Mouse (Mus musculus): ENCODE results near the gene Tsc22d2. TPM values are rescaled to one million over a fixed set of nuclear protein-coding genes. Genes with fewer than 3 reads are reported as not detected.

Gene Tsc22d2
- polyA plus RNA-seq (2015; fragmentation: Nextera tagmentation; extraction: Ambion mirVana) = 14.5 and 17.1 TPM in 2 replicates

DNA sequence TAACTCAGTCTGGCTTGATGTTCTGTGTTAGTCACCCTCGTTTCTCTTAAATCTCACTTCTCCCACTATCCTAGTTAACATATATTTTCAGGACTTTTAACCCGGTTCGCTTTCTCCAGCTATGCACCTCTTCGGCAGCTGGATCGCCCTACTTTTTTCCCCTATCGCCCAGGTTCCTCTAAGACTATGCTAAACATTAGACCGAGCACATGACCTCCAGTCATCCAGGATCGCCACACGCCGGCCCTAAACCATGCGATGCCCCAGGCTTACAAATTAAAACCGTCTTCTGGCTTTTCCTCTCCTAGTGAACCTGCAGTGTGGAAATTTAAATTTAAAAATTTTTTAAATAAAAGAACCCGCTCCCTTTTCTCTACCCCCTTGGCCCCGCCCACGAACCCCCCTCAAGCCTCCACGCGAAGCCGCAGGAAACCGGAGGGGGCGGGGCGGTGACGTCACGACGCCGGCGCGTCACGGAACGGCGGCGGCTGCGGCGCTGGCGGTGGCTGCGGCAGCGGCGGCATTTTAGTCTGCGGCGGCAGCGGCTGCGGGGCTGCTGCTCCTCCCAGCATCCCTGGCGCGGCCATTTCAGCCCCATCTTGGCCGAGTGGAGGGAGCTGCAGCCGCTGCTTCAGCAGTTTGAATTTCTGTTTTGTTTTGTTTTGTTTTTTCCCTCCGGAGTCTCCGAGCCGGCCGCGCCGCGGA is at the start of gene Tsc22d2:
TSS of gene Tsc22d2 (plus strand) at position 482 of the 705 bp plus-strand sequence.
- no peaks in the 10 kb centered on the region for H3K4me1 ChIP-seq (replicated peaks; ENCODE audit: insufficient read depth, low read length)
- H3K36me3 ChIP-seq (ENCODE audit: insufficient read depth, low read length) = no peaks in the 10 kb centered on the region
- no peak for TF ChIP-seq CTCF (IDR thresholded peaks at IDR 0.05; ENCODE audit: low read depth)
- WGBS = under 1% methylated on average over 52 of the region's 52 CpGs
- peak within 1 kb of the TSS; percentile 88 for H3K4me2 ChIP-seq (ENCODE audit: low read length)
- no peaks in the 10 kb centered on the region for H3K9me3 ChIP-seq (replicated peaks; ENCODE audit: low read length)
- H3K27me3 ChIP-seq (ENCODE audit: insufficient read depth, low read length) = no peaks in the 10 kb centered on the region
- H3K4me3 ChIP-seq (replicated peaks; ENCODE audit: low read depth, low read length) = peak within 1 kb of the TSS; percentile 96
- ATAC-seq (replicated peaks; ENCODE audit: low FRiP score, low read depth) (peak; percentile 80), DNase-seq (ENCODE audit: low spot score) (peak; percentile 93)
- H3K27ac ChIP-seq = peak within 1 kb of the TSS; percentile 100
- peak within 1 kb of the TSS; percentile 99 for H3K9ac ChIP-seq (ENCODE audit: low read depth, low read length)

DNA sequence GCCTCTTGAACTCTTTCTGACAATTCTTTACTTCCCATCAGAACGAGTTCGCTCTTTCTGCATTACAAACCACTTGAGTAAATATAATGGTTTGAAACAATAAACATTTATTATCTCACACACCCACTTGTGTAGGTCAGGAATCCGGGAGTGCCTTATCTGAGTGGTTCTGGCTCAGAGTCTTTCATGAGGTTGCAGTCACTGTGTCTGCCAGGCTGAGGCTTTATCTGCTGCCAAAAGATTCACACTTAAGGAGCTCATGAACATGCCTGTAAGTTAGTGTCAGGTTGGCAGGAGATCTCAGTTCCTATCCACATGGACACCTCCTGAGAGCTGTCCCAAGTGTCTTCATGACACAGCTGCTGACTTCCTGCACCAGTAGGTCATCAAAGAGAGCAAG is 47.8 kb upstream of the Tsc22d2 start:
- Histone ChIP-seq H3K4me3 (replicated peaks; ENCODE audit: low read depth, low read length) (no peak overlapping the region), H3K9me3 (replicated peaks; ENCODE audit: low read length) (no peaks in the 10 kb centered on the region), H3K4me1 (replicated peaks; ENCODE audit: insufficient read depth, low read length) (peaks cover 3% of the 10 kb centered on the region; the same call in 1 of the 2 replicates), H3K27ac (no peak overlapping the region), H3K36me3 (ENCODE audit: insufficient read depth, low read length) (no peaks in the 10 kb centered on the region), H3K9ac (ENCODE audit: low read depth, low read length) (no peak overlapping the region), H3K27me3 (ENCODE audit: insufficient read depth, low read length) (no peaks in the 10 kb centered on the region), H3K4me2 (ENCODE audit: low read length) (no peak overlapping the region)
- no peak for ATAC-seq (replicated peaks; ENCODE audit: low FRiP score, low read depth)
- no peak for TF ChIP-seq CTCF (IDR thresholded peaks at IDR 0.05; ENCODE audit: low read depth)
- WGBS = 54% methylated on average over 3 of the region's 3 CpGs
- no peak for DNase-seq (ENCODE audit: low spot score)

DNA sequence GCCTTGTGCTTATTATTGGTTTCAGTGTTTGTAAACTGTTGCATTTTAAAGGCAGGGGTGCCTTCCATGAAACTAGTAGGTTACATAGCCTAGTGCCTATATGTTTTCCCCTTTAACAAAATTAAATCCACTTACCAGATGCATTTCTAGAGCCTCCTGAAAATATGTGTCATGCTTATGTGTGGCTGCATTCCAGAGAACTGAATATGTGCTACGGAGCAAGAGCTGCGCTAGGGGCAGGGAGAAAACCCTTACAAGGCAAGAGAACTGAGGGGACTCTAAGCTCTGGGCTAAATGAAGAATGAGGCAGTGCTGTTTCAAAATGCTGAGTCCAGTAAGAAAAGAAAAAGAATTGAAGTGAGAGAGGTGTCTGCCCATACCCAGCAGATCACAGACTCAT is 43.7 kb upstream of the Tsc22d2 start:
- no peaks in the 10 kb centered on the region for H3K36me3 ChIP-seq (ENCODE audit: insufficient read depth, low read length)
- DNase-seq (ENCODE audit: low spot score) (peak; percentile 25), ATAC-seq (replicated peaks; ENCODE audit: low FRiP score, low read depth) (no peak)
- no peak overlapping the region for H3K4me2 ChIP-seq (ENCODE audit: low read length)
- no peaks in the 10 kb centered on the region for H3K9me3 ChIP-seq (replicated peaks; ENCODE audit: low read length)
- no peak overlapping the region for H3K27ac ChIP-seq
- peaks cover 11% of the 10 kb centered on the region; the same call in 1 of the 2 replicates for H3K4me1 ChIP-seq (replicated peaks; ENCODE audit: insufficient read depth, low read length)
- no peak for TF ChIP-seq CTCF (IDR thresholded peaks at IDR 0.05; ENCODE audit: low read depth)
- H3K27me3 ChIP-seq (ENCODE audit: insufficient read depth, low read length) = no peaks in the 10 kb centered on the region
- no peak overlapping the region for H3K9ac ChIP-seq (ENCODE audit: low read depth, low read length)
- WGBS = 59% methylated on average over 2 of the region's 2 CpGs
- no peak overlapping the region for H3K4me3 ChIP-seq (replicated peaks; ENCODE audit: low read depth, low read length)

DNA sequence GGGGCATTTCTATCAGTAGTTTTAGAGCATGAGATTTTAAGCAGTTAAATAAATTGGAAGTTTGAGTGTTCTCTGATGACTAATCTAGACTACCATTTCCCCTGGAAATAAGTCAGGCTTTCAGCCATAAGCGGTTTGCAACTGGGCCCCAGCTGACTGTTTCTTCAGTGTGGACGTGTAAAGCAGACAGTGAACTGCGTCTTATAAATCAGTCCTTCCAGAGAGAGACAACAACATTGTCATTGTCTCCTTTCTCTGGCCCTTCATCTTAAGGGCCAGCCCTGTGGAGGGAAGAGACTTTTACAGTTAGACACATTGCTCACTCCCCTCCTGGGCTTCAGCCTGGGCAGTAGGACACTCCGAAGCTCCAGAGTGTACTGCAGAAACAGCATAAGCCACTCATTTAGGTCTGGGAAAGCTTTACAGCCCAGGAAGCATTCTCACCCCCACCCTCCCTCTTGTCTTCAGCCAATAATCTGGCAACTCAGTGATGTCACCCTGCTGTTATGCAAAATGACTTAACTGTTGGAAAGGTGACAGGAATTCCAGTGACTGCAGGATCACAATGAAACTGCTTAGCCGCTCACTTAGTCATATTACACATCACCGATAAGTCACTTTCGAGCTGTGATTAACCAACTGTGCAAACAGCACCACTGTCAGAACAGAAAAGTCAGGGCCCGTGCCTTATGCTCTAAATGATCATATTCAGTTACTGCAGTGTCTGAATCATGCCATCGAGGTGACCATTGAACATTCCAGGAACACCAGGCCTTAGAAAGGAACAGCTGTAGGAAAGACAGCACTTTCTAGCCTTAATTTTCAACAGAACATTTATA is 42.2 kb upstream of the Tsc22d2 start:
- peak; percentile 97 for ATAC-seq (replicated peaks; ENCODE audit: low FRiP score, low read depth)
- Histone ChIP-seq H3K9me3 (replicated peaks; ENCODE audit: low read length) (no peaks in the 10 kb centered on the region), H3K4me3 (replicated peaks; ENCODE audit: low read depth, low read length) (no peak overlapping the region), H3K9ac (ENCODE audit: low read depth, low read length) (no peak overlapping the region), H3K4me1 (replicated peaks; ENCODE audit: insufficient read depth, low read length) (peaks cover 11% of the 10 kb centered on the region; the same call in 1 of the 2 replicates), H3K27me3 (ENCODE audit: insufficient read depth, low read length) (no peaks in the 10 kb centered on the region), H3K36me3 (ENCODE audit: insufficient read depth, low read length) (no peaks in the 10 kb centered on the region), H3K27ac (peak overlapping the region; percentile 69), H3K4me2 (ENCODE audit: low read length) (peak overlapping the region; percentile 49)
- peak; percentile 97 for DNase-seq (ENCODE audit: low spot score)
- TF ChIP-seq CTCF (IDR thresholded peaks at IDR 0.05; ENCODE audit: low read depth) = no peak
- 8% methylated on average over 9 of the region's 9 CpGs for WGBS

DNA sequence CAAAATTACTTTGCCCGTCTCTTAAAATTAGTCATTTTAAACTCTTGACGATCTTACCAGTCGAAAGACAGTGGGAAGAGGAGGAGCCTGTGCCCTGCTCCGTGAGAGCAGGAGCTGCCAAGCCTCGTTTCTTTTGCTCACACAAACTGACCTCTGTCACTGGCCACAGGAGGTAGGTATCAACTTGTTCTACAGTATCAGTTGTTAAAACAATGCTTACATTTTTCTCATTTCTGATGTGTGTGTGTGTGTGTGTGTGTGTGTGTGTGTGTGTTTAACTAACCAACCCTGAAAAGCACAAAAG is 41.7 kb upstream of the Tsc22d2 start:
- no peaks in the 10 kb centered on the region for H3K9me3 ChIP-seq (replicated peaks; ENCODE audit: low read length)
- no peaks in the 10 kb centered on the region for H3K27me3 ChIP-seq (ENCODE audit: insufficient read depth, low read length)
- H3K9ac ChIP-seq (ENCODE audit: low read depth, low read length) = no peak overlapping the region
- H3K4me1 ChIP-seq (replicated peaks; ENCODE audit: insufficient read depth, low read length) = peaks cover 11% of the 10 kb centered on the region; the same call in 1 of the 2 replicates
- no peak for TF ChIP-seq CTCF (IDR thresholded peaks at IDR 0.05; ENCODE audit: low read depth)
- peak overlapping the region; percentile 49 for H3K4me2 ChIP-seq (ENCODE audit: low read length)
- no peak for DNase-seq (ENCODE audit: low spot score)
- 0 out of 2 replicates have a peak overlapping the region, but pooled peaks have one; percentile 69 for H3K27ac ChIP-seq
- no peaks in the 10 kb centered on the region for H3K36me3 ChIP-seq (ENCODE audit: insufficient read depth, low read length)
- no peak overlapping the region for H3K4me3 ChIP-seq (replicated peaks; ENCODE audit: low read depth, low read length)
- peak; percentile 58 for ATAC-seq (replicated peaks; ENCODE audit: low FRiP score, low read depth)
- WGBS = 4% methylated on average over 5 of the region's 5 CpGs

DNA sequence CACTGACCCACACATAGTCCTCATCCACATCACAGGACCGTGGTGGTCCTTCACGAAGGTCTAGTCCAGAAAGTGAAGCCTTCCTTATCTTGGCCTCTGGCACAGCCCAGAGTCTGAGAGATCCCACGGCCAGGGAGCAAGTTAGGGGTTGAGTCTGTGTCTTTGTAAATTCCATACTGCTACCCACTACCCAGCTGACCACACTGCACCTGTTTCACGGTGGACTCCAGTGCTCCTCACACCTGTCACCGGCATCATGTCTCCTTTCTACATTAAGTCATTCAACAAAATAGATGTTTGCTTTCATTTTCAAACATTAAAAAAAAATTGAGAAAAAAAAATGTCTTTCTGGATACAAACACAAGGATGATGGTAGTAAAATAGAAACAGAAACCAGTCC is 40.2 kb upstream of the Tsc22d2 start:
- TF ChIP-seq CTCF (IDR thresholded peaks at IDR 0.05; ENCODE audit: low read depth) = no peak
- no peak for DNase-seq (ENCODE audit: low spot score)
- H3K4me3 ChIP-seq (replicated peaks; ENCODE audit: low read depth, low read length) = no peak overlapping the region
- no peak overlapping the region for H3K27ac ChIP-seq
- 92% methylated on average over 5 of the region's 5 CpGs for WGBS
- no peaks in the 10 kb centered on the region for H3K27me3 ChIP-seq (ENCODE audit: insufficient read depth, low read length)
- H3K4me1 ChIP-seq (replicated peaks; ENCODE audit: insufficient read depth, low read length) = peaks cover 11% of the 10 kb centered on the region; the same call in 1 of the 2 replicates
- no peak for ATAC-seq (replicated peaks; ENCODE audit: low FRiP score, low read depth)
- H3K9me3 ChIP-seq (replicated peaks; ENCODE audit: low read length) = no peaks in the 10 kb centered on the region
- H3K4me2 ChIP-seq (ENCODE audit: low read length) = no peak overlapping the region
- no peak overlapping the region for H3K9ac ChIP-seq (ENCODE audit: low read depth, low read length)
- no peaks in the 10 kb centered on the region for H3K36me3 ChIP-seq (ENCODE audit: insufficient read depth, low read length)

Measured in kidney, postnatal 0 days (tissue).